Mouse (Mus musculus): ENCODE measurements at regions not wholly inside any gene's neighbourhood (a gene's known extent, or its start where the extent isn't known, plus 50 kb on each side); places are given as distances from the start of the nearest gene placed in this dataset.

- DNase-seq, result no peak
These were observed 360.2 kb downstream of the Matn1 start for GRCm38 (mm10) chr4:131304361-131304777.

- no peak for DNase-seq
These were observed 370.0 kb downstream of the Matn1 start for GRCm38 (mm10) chr4:131314231-131314630.

GRCm38 (mm10) chr4:131316041-131316440, 371.9 kb downstream of the Matn1 start:
- DNase-seq, result no peak

- no peak for DNase-seq
These were observed 378.1 kb downstream of the Matn1 start for GRCm38 (mm10) chr4:131322323-131322722.

- no peak for DNase-seq
These were observed 380.3 kb downstream of the Matn1 start for GRCm38 (mm10) chr4:131324486-131324885.

- no peak for DNase-seq
These were observed 381.0 kb downstream of the Matn1 start for GRCm38 (mm10) chr4:131325200-131325599.

GRCm38 (mm10) chr4:131325609-131326008, 381.4 kb downstream of the Matn1 start:
- DNase-seq, result no peak

GRCm38 (mm10) chr4:131329398-131329797, 385.2 kb downstream of the Matn1 start:
- DNase-seq, result no peak

- no peak for DNase-seq
These were observed 387.5 kb downstream of the Matn1 start for GRCm38 (mm10) chr4:131331646-131332045.

- DNase-seq, result no peak
These were observed 392.6 kb downstream of the Matn1 start for GRCm38 (mm10) chr4:131336801-131337200.

GRCm38 (mm10) chr4:131340993-131341695, 397.0 kb downstream of the Matn1 start:
- DNase-seq, result no peak

- DNase-seq, result no peak
These were observed 402.5 kb downstream of the Matn1 start for GRCm38 (mm10) chr4:131346727-131347126.

GRCm38 (mm10) chr4:131350268-131350667, 406.1 kb downstream of the Matn1 start:
- DNase-seq, result no peak

- DNase-seq, result no peak
These were observed 410.7 kb downstream of the Matn1 start for GRCm38 (mm10) chr4:131354908-131355307.

- peak; percentile 73 for DNase-seq
These were observed 411.4 kb downstream of the Matn1 start for GRCm38 (mm10) chr4:131355526-131355991.

- no peak for DNase-seq
These were observed 412.1 kb downstream of the Matn1 start for GRCm38 (mm10) chr4:131356316-131356715.

- DNase-seq, result no peak
These were observed 418.8 kb downstream of the Matn1 start for GRCm38 (mm10) chr4:131363030-131363429.

- peak; percentile 55 for DNase-seq
These were observed 420.6 kb downstream of the Matn1 start for GRCm38 (mm10) chr4:131364671-131365252.

- DNase-seq, result no peak
These were observed 421.8 kb downstream of the Matn1 start for GRCm38 (mm10) chr4:131366006-131366405.

- no peak for DNase-seq
These were observed 422.5 kb downstream of the Matn1 start for GRCm38 (mm10) chr4:131366656-131367055.

- no peak for DNase-seq
These were observed 428.3 kb downstream of the Matn1 start for GRCm38 (mm10) chr4:131372517-131372916.

GRCm38 (mm10) chr4:131373172-131373571, 429.0 kb downstream of the Matn1 start:
- DNase-seq, result no peak

GRCm38 (mm10) chr4:131374527-131375290, 430.5 kb downstream of the Matn1 start:
- no peak for DNase-seq

- no peak for DNase-seq
These were observed 436.9 kb downstream of the Matn1 start for GRCm38 (mm10) chr4:131381063-131381462.

All from lung, postnatal 10 days (tissue).